Mouse (Mus musculus) heart, postnatal 0 days (tissue): ENCODE data around the gene Ccl27a.

ENCODE experiments used
- CTCF ChIP-seq: IDR thresholded peaks from 2 replicates; pipeline ENCODE4 v1.5.1; 2016; ENCODE audit warnings: antibody characterized with exemption, control low read depth, low read depth
- EP300 ChIP-seq: IDR thresholded peaks from 2 replicates; pipeline ENCODE4 v1.6.1; 2016; ENCODE audit warnings: antibody characterized with exemption, low read depth

GRCm38 (mm10) chr4:41739260-41739659, 34.8 kb downstream of the Ccl27a start:
- TF ChIP-seq CTCF (no peak), EP300 (no peak)
